Mouse (Mus musculus): ENCODE measurements at regions not wholly inside any gene's neighbourhood (a gene's known extent, or its start where the extent isn't known, plus 50 kb on each side); places are given as distances from the start of the nearest gene placed in this dataset.

DNA sequence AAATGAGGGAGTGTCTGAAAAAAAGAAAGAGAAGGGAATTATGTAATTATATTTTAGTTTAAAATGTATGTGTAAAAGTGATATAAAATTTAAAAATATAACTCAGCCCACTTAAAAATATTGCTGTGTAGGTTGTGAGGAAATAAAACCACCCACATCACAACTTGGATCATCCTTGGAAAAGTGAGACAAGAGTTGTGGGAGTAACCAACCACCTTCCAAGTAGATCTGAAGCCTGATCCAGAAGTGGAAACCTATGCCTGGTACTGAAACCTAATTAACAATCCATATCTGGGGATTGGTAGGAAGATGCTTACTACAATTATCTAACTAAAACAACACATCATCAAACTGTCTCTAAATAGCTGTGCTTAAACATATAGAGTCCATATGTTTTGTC is 743.1 kb downstream of the Stim2 start:
- ATAC-seq (replicated peaks; ENCODE audit: low FRiP score) = no peak
- Histone ChIP-seq H3K9ac (ENCODE audit: low read depth, low read length) (no peak overlapping the region), H3K36me3 (ENCODE audit: control insufficient read depth, insufficient read depth, low read length) (no peaks in the 10 kb centered on the region), H3K4me3 (ENCODE audit: low read depth, low read length) (no peak overlapping the region), H3K27me3 (replicated peaks; ENCODE audit: control insufficient read depth, insufficient read depth, low read length) (no peaks in the 10 kb centered on the region), H3K27ac (ENCODE audit: low read depth, low read length) (no peak overlapping the region), H3K9me3 (ENCODE audit: control insufficient read depth, low read length) (no peaks in the 10 kb centered on the region), H3K4me2 (no peak overlapping the region), H3K4me1 (replicated peaks; ENCODE audit: control insufficient read depth, insufficient read depth, low read length) (no peaks in the 10 kb centered on the region)
- no peak for DNase-seq (ENCODE audit: low spot score)

DNA sequence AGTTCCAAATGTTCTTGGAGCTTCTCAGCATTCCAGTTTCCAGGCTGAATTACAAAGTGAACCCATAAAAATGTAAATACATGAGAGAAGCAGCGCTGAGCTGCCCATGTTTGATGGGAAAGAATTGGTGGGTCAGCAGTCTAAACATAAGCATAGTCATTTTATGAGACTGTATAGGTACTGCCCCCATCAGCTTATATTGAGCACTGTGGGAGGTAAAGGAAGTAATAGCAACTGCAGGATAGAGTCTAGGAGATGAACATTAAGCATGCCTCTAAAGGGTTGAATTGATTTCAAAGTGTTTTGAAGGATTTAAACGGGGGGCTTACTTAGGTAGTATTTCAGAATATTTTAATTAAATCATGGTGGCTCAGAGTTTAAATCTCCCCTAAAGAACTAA is 748.7 kb downstream of the Stim2 start:
- 75% methylated on average over 2 of the region's 2 CpGs for WGBS
- no peak for ATAC-seq (replicated peaks; ENCODE audit: low FRiP score)
- no peak for DNase-seq (ENCODE audit: low spot score)

DNA sequence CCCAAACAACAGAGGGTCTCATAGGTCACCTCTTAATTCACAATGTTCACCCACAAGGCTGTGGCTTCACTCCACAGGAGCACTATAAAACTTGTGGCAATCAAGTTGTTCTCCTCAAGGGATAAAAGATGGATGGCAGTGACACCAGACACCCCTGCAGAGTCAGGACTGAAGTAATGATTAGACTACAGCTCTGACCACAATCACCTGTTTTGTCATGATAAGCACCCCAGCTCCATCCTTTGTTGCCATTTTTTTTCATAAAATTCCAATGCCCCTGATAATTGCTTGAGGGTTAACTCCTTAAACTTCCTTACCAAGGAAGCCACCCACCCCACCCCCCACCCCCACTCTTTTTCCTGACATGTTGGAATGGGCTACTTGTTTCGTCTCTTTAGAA is 755.1 kb downstream of the Stim2 start:
- H3K9ac ChIP-seq (ENCODE audit: low read depth, low read length) = no peak overlapping the region
- no peaks in the 10 kb centered on the region for H3K9me3 ChIP-seq (ENCODE audit: control insufficient read depth, low read length)
- H3K4me3 ChIP-seq (ENCODE audit: low read depth, low read length) = no peak overlapping the region
- no peaks in the 10 kb centered on the region for H3K27me3 ChIP-seq (replicated peaks; ENCODE audit: control insufficient read depth, insufficient read depth, low read length)
- no peak overlapping the region for H3K4me2 ChIP-seq
- 60% methylated on average over 1 of the region's 1 CpGs for WGBS
- no peak overlapping the region for H3K27ac ChIP-seq (ENCODE audit: low read depth, low read length)
- ATAC-seq (replicated peaks; ENCODE audit: low FRiP score) (no peak), DNase-seq (ENCODE audit: low spot score) (no peak)
- no peaks in the 10 kb centered on the region for H3K4me1 ChIP-seq (replicated peaks; ENCODE audit: control insufficient read depth, insufficient read depth, low read length)
- no peaks in the 10 kb centered on the region for H3K36me3 ChIP-seq (ENCODE audit: control insufficient read depth, insufficient read depth, low read length)

More for the DNA sequence above, 748.7 kb downstream of the Stim2 start:
- no peak overlapping the region for H3K9ac ChIP-seq (ENCODE audit: low read depth, low read length)
- no peaks in the 10 kb centered on the region for H3K36me3 ChIP-seq (ENCODE audit: control insufficient read depth, insufficient read depth, low read length)
- no peak overlapping the region for H3K4me2 ChIP-seq
- no peak overlapping the region for H3K4me3 ChIP-seq (ENCODE audit: low read depth, low read length)
- H3K27me3 ChIP-seq (replicated peaks; ENCODE audit: control insufficient read depth, insufficient read depth, low read length) = no peaks in the 10 kb centered on the region
- no peak overlapping the region for H3K27ac ChIP-seq (ENCODE audit: low read depth, low read length)
- no peaks in the 10 kb centered on the region for H3K4me1 ChIP-seq (replicated peaks; ENCODE audit: control insufficient read depth, insufficient read depth, low read length)
- H3K9me3 ChIP-seq (ENCODE audit: control insufficient read depth, low read length) = no peaks in the 10 kb centered on the region

DNA sequence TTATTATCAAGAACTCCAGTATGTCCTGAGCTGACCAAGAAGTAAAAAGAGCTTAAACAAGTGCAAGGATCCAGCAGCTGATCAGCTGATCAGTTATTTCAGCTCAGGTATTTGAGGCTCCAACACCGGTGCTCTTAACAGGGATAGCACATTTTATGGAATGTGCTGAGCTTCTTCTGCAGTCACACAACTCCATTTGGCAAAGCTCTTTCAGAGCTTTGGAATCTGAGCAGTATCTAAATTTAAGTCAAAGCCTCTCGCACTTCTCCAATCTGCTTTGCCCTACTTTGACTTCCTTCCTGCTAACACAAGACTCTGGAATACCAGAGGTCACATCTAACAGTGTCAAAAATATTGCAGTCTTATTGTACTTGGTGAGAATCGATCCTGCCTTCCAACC is 761.4 kb downstream of the Stim2 start:
- H3K9me3 ChIP-seq (ENCODE audit: control insufficient read depth, low read length) = no peaks in the 10 kb centered on the region
- no peaks in the 10 kb centered on the region for H3K27me3 ChIP-seq (replicated peaks; ENCODE audit: control insufficient read depth, insufficient read depth, low read length)
- ATAC-seq (replicated peaks; ENCODE audit: low FRiP score) (no peak), DNase-seq (ENCODE audit: low spot score) (no peak)
- no peak overlapping the region for H3K4me2 ChIP-seq
- no peak overlapping the region for H3K4me3 ChIP-seq (ENCODE audit: low read depth, low read length)
- WGBS = 73% methylated on average over 3 of the region's 3 CpGs
- H3K9ac ChIP-seq (ENCODE audit: low read depth, low read length) = no peak overlapping the region
- H3K4me1 ChIP-seq (replicated peaks; ENCODE audit: control insufficient read depth, insufficient read depth, low read length) = no peaks in the 10 kb centered on the region
- no peaks in the 10 kb centered on the region for H3K36me3 ChIP-seq (ENCODE audit: control insufficient read depth, insufficient read depth, low read length)
- no peak overlapping the region for H3K27ac ChIP-seq (ENCODE audit: low read depth, low read length)

DNA sequence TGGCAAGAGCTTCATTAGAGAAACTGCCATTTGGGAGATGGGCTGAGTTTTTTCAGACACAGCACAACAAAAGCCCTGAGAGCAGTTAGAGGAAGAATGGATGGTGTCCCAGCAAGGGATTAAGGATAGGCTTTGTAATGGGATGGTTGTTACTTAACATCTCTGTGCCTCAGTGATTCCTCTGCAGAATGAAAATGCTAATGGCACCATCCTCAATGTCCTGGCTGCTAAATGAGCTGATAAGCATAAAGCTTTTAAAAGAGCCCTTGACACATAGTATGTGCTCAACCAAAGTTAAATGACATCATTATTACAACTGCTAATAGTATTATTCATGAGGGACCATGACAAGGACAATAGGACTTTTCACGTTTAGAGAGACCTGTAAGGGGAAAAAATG is 764.7 kb downstream of the Stim2 start:
- Histone ChIP-seq H3K36me3 (ENCODE audit: control insufficient read depth, insufficient read depth, low read length) (no peaks in the 10 kb centered on the region), H3K4me2 (no peak overlapping the region), H3K27ac (ENCODE audit: low read depth, low read length) (no peak overlapping the region), H3K9me3 (ENCODE audit: control insufficient read depth, low read length) (no peaks in the 10 kb centered on the region), H3K27me3 (replicated peaks; ENCODE audit: control insufficient read depth, insufficient read depth, low read length) (no peaks in the 10 kb centered on the region), H3K9ac (ENCODE audit: low read depth, low read length) (no peak overlapping the region), H3K4me3 (ENCODE audit: low read depth, low read length) (no peak overlapping the region), H3K4me1 (replicated peaks; ENCODE audit: control insufficient read depth, insufficient read depth, low read length) (no peaks in the 10 kb centered on the region)
- 45% methylated on average over 1 of the region's 1 CpGs for WGBS
- DNase-seq (ENCODE audit: low spot score) = no peak
- no peak for ATAC-seq (replicated peaks; ENCODE audit: low FRiP score)

DNA sequence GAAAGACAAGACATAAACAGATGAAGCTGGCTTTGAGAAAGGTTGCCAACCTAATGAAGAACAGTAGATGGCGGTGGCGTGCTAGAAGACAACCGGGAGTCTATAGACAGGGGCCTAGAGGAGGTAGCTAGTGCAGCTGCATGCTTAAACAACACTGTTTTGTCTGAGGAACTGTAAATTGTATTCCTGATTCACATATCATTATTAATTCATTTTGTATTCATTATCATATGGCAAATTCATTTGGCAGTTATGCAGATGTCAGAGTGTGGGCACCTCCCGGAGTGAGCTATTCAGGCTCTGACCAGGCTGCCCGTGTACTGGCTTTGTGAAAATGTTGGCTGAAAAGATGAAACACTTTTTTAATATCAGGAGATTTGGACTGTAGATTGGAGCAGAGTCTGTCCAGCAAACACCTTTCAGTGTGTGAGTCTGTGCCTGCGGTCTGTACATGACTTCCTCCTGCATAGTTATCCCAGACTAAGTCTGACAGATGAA is 798.7 kb downstream of the Stim2 start:
- 51% methylated on average over 6 of the region's 6 CpGs for WGBS
- Histone ChIP-seq H3K27me3 (replicated peaks; ENCODE audit: control insufficient read depth, insufficient read depth, low read length) (no peaks in the 10 kb centered on the region), H3K27ac (ENCODE audit: low read depth, low read length) (no peak overlapping the region), H3K9me3 (ENCODE audit: control insufficient read depth, low read length) (no peaks in the 10 kb centered on the region), H3K4me1 (replicated peaks; ENCODE audit: control insufficient read depth, insufficient read depth, low read length) (no peaks in the 10 kb centered on the region), H3K4me3 (ENCODE audit: low read depth, low read length) (no peak overlapping the region), H3K36me3 (ENCODE audit: control insufficient read depth, insufficient read depth, low read length) (no peaks in the 10 kb centered on the region), H3K4me2 (no peak overlapping the region), H3K9ac (ENCODE audit: low read depth, low read length) (no peak overlapping the region)
- ATAC-seq (replicated peaks; ENCODE audit: low FRiP score) = no peak
- peak; percentile 31 for DNase-seq (ENCODE audit: low spot score)

DNA sequence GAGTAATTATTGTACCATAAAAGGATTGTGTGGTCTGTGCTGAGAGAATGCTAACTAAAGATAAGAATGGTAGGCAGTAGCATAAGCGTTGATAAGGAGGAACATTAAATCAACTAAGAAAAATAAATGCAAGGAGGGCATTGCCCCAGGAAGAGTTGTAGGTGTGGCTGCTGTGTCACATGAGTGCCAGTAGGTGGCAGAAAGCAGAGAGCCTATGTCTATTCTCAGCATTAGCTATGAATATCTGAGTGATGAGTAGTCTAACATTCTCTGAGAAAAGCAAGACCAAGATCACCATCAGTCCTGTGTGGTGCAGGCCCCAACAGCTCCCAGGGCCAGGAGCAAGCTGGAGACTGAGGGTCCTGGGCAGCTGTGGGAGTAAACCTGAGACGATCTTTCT is 828.8 kb downstream of the Stim2 start:
- no peak for ATAC-seq (replicated peaks; ENCODE audit: low FRiP score)
- H3K4me2 ChIP-seq = no peak overlapping the region
- no peak for DNase-seq (ENCODE audit: low spot score)
- no peaks in the 10 kb centered on the region for H3K36me3 ChIP-seq (ENCODE audit: control insufficient read depth, insufficient read depth, low read length)
- no peak overlapping the region for H3K4me3 ChIP-seq (ENCODE audit: low read depth, low read length)
- no peak overlapping the region for H3K9ac ChIP-seq (ENCODE audit: low read depth, low read length)
- 82% methylated on average over 2 of the region's 2 CpGs for whole genome bisulfite sequencing
- H3K27me3 ChIP-seq (replicated peaks; ENCODE audit: control insufficient read depth, insufficient read depth, low read length) = no peaks in the 10 kb centered on the region
- no peaks in the 10 kb centered on the region for H3K4me1 ChIP-seq (replicated peaks; ENCODE audit: control insufficient read depth, insufficient read depth, low read length)
- H3K9me3 ChIP-seq (ENCODE audit: control insufficient read depth, low read length) = no peaks in the 10 kb centered on the region
- H3K27ac ChIP-seq (ENCODE audit: low read depth, low read length) = no peak overlapping the region

All from liver, embryonic 11.5 days (tissue).